Mouse (Mus musculus) ES-Bruce4 (cell line): ENCODE measurements around the gene Trim63. TPM values are rescaled to one million over a fixed set of nuclear protein-coding genes. Genes with fewer than 3 reads are reported as not detected.
A peak's percentile ranks its signal among the peaks of the same experiment; 100 is the strongest.

Experiments used
- H3K27ac ChIP-seq: 2 replicates; pipeline ENCODE4 v1.5.1; 2012; ENCODE audit warnings: low read length, inconsistent platforms; ENCODE audit not compliant: insufficient read depth
- H3K27me3 ChIP-seq: 2 replicates; pipeline ENCODE4 v1.6.1; 2012; ENCODE audit warnings: mild to moderate bottlenecking, low read length, inconsistent platforms; ENCODE audit not compliant: control insufficient read depth, poor library complexity, insufficient read depth, severe bottlenecking
- H3K36me3 ChIP-seq: 2 replicates; pipeline ENCODE4 v1.6.1; 2012; ENCODE audit warnings: inconsistent platforms, mild to moderate bottlenecking, low read length, moderate library complexity; ENCODE audit not compliant: control insufficient read depth, poor library complexity, insufficient read depth, severe bottlenecking
- H3K4me1 ChIP-seq: one replicate; pipeline ENCODE4 v1.8.1; 2011; ENCODE audit warnings: low read length; ENCODE audit not compliant: control insufficient read depth, insufficient read depth
- H3K4me3 ChIP-seq: 2 replicates; pipeline ENCODE4 v1.5.1; 2011; ENCODE audit warnings: low read depth, mild to moderate bottlenecking, low read length
- H3K9ac ChIP-seq: 2 replicates; pipeline ENCODE4 v1.6.1; 2012; ENCODE audit warnings: low read depth, mild to moderate bottlenecking, inconsistent platforms; ENCODE audit not compliant: poor library complexity, severe bottlenecking
- H3K9me3 ChIP-seq: replicated peaks from 2 replicates; pipeline ENCODE4 v1.6.1; 2012; ENCODE audit warnings: mild to moderate bottlenecking, low read length, inconsistent platforms; ENCODE audit not compliant: control insufficient read depth, poor library complexity, insufficient read depth, severe bottlenecking
- CTCF ChIP-seq: IDR thresholded peaks from one replicate; pipeline ENCODE4 v1.8.1; 2011; ENCODE audit warnings: low read depth, low read length
- EP300 ChIP-seq: IDR thresholded peaks from 2 replicates; pipeline ENCODE4 v1.6.1; 2011; ENCODE audit warnings: low read depth, low read length; ENCODE audit not compliant: insufficient read depth
- POLR2A ChIP-seq: IDR thresholded peaks from one replicate; pipeline ENCODE4 v1.8.1; 2011; ENCODE audit warnings: low read length; ENCODE audit not compliant: insufficient read depth
- polyA plus RNA-seq: library from polyadenylated mRNA; stranded (reverse); fragments of >200 nt; gene quantifications from 2 replicates; pipeline ENCODE4 v1.2.4, GENCODE M21; 2011; ENCODE audit warnings: low read depth; ENCODE audit not compliant: missing spikeins, insufficient read depth, insufficient read length

Gene Trim63
- polyA plus RNA-seq, 1 experiment, result 5.4 TPM

- Histone ChIP-seq H3K27ac (no peak overlapping the region), H3K4me1 (peaks cover 12% of the 10 kb centered on the region), H3K27me3 (no peaks in the 10 kb centered on the region), H3K9ac (no peak overlapping the region), H3K36me3 (no peaks in the 10 kb centered on the region), H3K9me3 (no peaks in the 10 kb centered on the region), H3K4me3 (no peak overlapping the region)
- TF ChIP-seq CTCF (no peak), EP300 (no peak), POLR2A (no peak)
These were observed 34.9 kb downstream of the Trim63 start for GRCm38 (mm10) chr4:134349829-134350228.

- Histone ChIP-seq H3K4me3 (no peak overlapping the region), H3K27me3 (no peaks in the 10 kb centered on the region), H3K36me3 (no peaks in the 10 kb centered on the region), H3K9ac (no peak overlapping the region), H3K27ac (no peak overlapping the region), H3K4me1 (peaks cover 9% of the 10 kb centered on the region), H3K9me3 (no peaks in the 10 kb centered on the region)
- TF ChIP-seq POLR2A, result no peak
- 0 out of 2 replicates have a peak, but pooled peaks have one; percentile 42 for TF ChIP-seq EP300
These were observed 35.7 kb downstream of the Trim63 start for GRCm38 (mm10) chr4:134350641-134351040.

- TF ChIP-seq POLR2A (no peak), CTCF (no peak), EP300 (peak; percentile 25; the same call in 1 of the 2 replicates)
- Histone ChIP-seq H3K36me3 (no peaks in the 10 kb centered on the region), H3K27me3 (no peaks in the 10 kb centered on the region), H3K4me1 (peaks cover 11% of the 10 kb centered on the region), H3K9ac (no peak overlapping the region), H3K9me3 (no peaks in the 10 kb centered on the region), H3K27ac (no peak overlapping the region), H3K4me3 (no peak overlapping the region)
These were observed 36.7 kb downstream of the Trim63 start for GRCm38 (mm10) chr4:134351329-134352260.

GRCm38 (mm10) chr4:134352261-134352707 is 37.4 kb downstream of the Trim63 start:
- H3K9ac ChIP-seq, result no peak overlapping the region
- H3K4me3 ChIP-seq, result no peak overlapping the region
- peaks cover 9% of the 10 kb centered on the region for H3K4me1 ChIP-seq
- H3K9me3 ChIP-seq, result no peaks in the 10 kb centered on the region
- H3K27me3 ChIP-seq, result no peaks in the 10 kb centered on the region
- no peak for TF ChIP-seq CTCF
- H3K27ac ChIP-seq, result no peak overlapping the region
- H3K36me3 ChIP-seq, result no peaks in the 10 kb centered on the region

- Histone ChIP-seq H3K36me3 (no peaks in the 10 kb centered on the region), H3K27ac (no peak overlapping the region), H3K4me3 (no peak overlapping the region), H3K9ac (no peak overlapping the region), H3K27me3 (no peaks in the 10 kb centered on the region), H3K4me1 (peaks cover 13% of the 10 kb centered on the region), H3K9me3 (no peaks in the 10 kb centered on the region)
- TF ChIP-seq POLR2A (no peak), CTCF (no peak), EP300 (no peak)
These were observed 38.0 kb downstream of the Trim63 start for GRCm38 (mm10) chr4:134352929-134353328.

- H3K36me3 ChIP-seq, result no peaks in the 10 kb centered on the region
- H3K27me3 ChIP-seq, result no peaks in the 10 kb centered on the region
- TF ChIP-seq CTCF, result no peak
- no peak for TF ChIP-seq POLR2A
- no peak for TF ChIP-seq EP300
- H3K27ac ChIP-seq, result no peak overlapping the region
- H3K9me3 ChIP-seq, result no peaks in the 10 kb centered on the region
- no peak overlapping the region for H3K4me3 ChIP-seq
- peaks cover 13% of the 10 kb centered on the region for H3K4me1 ChIP-seq
- no peak overlapping the region for H3K9ac ChIP-seq
These were observed 38.8 kb downstream of the Trim63 start for GRCm38 (mm10) chr4:134353527-134354409.
